Mouse (Mus musculus) retina, postnatal 1 day (tissue): ENCODE measurements around the gene Atp8a2.
A peak's percentile ranks its signal among the peaks of the same experiment; 100 is the strongest.
"Not testable (repeated sequence)": the region's sequence is repeated elsewhere in the genome, so short reads cannot be mapped to it uniquely, and the experiment has no call there.

Experiments used
- DNase-seq: peaks from one replicate; pipeline ENCODE4 v3.0.0-alpha.2; 2012

The Atp8a2 gene

GRCm38 (mm10) chr14:59759196-59759839 is 437.7 kb downstream of the Atp8a2 start:
- peak; percentile 84 for DNase-seq

- DNase-seq = no peak
Observed at GRCm38 (mm10) chr14:59752401-59752800, 444.6 kb downstream of the Atp8a2 start.

- no peak for DNase-seq
Observed at GRCm38 (mm10) chr14:59750005-59750404, 447.0 kb downstream of the Atp8a2 start.

- no peak for DNase-seq
Observed at GRCm38 (mm10) chr14:59745676-59746075, 451.3 kb downstream of the Atp8a2 start.

GRCm38 (mm10) chr14:59741752-59742151 is 455.2 kb downstream of the Atp8a2 start:
- no peak for DNase-seq

GRCm38 (mm10) chr14:59739446-59739845 is 457.5 kb downstream of the Atp8a2 start:
- peak; percentile 43 for DNase-seq

- DNase-seq = no peak
Observed at GRCm38 (mm10) chr14:59737734-59738294, 459.2 kb downstream of the Atp8a2 start.

GRCm38 (mm10) chr14:59736861-59737700 is 459.9 kb downstream of the Atp8a2 start:
- peak; percentile 100 for DNase-seq

GRCm38 (mm10) chr14:59730043-59730390 is 467.0 kb downstream of the Atp8a2 start:
- no peak for DNase-seq

- no peak for DNase-seq
Observed at GRCm38 (mm10) chr14:59729298-59730042, 467.5 kb downstream of the Atp8a2 start.

- DNase-seq = no peak
Observed at GRCm38 (mm10) chr14:59727016-59727415, 470.0 kb downstream of the Atp8a2 start.

- no peak for DNase-seq
Observed at GRCm38 (mm10) chr14:59723163-59723562, 473.8 kb downstream of the Atp8a2 start.

- no peak for DNase-seq
Observed at GRCm38 (mm10) chr14:59721957-59722356, 475.0 kb downstream of the Atp8a2 start.

GRCm38 (mm10) chr14:59721356-59721755 is 475.6 kb downstream of the Atp8a2 start:
- DNase-seq = no peak

GRCm38 (mm10) chr14:59720386-59720785 is 476.6 kb downstream of the Atp8a2 start:
- no peak for DNase-seq

GRCm38 (mm10) chr14:59716443-59717085 is 480.4 kb downstream of the Atp8a2 start:
- DNase-seq = not testable (repeated sequence)

- DNase-seq = no peak
Observed at GRCm38 (mm10) chr14:59715695-59716442, 481.1 kb downstream of the Atp8a2 start.

GRCm38 (mm10) chr14:59709505-59710335 is 487.3 kb downstream of the Atp8a2 start:
- DNase-seq = no peak

GRCm38 (mm10) chr14:59708009-59708408 is 489.0 kb downstream of the Atp8a2 start:
- no peak for DNase-seq

GRCm38 (mm10) chr14:59705326-59706058 is 491.5 kb downstream of the Atp8a2 start:
- DNase-seq = no peak
